ENCODE assay signal across 10 mouse cellular contexts in the genomic region with DNA sequence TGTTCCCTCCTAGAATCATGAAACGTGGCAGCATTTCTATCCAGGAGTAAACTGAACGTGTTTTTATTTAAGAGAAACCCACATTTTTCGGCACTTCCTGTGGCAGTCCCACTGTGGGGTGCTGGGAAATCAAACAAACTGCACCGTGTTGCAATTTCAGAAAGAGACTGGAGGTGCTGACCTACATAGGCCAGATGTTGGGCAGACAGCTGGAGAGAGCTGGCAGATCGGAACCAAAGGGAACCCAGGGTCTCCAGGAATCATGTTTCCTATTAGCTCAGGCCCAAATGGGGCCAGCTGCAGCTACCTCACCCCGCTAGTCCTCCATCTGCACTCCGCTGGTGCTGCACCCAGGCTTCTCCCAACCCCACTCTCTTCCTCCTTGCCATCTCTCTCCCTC. TPM values are rescaled to one million over a fixed set of nuclear protein-coding genes. Genes with fewer than 3 reads are reported as not detected.
A peak's percentile ranks its signal among the peaks of the same experiment; 100 is the strongest.
DNase-seq lines count a peak whose midpoint lies in the region; ATAC-seq and TF ChIP-seq lines count a peak whose summit lies in the region.
"Had no signal": no experiment of that assay in that cellular context is flagged by ENCODE, and none has a peak within 500 bp of the region (broad histone marks: within the 10 kb centered on the region; RNA-seq: fewer than 3 reads in every experiment).

No protein-coding gene starts in this region.

- H3K9ac ChIP-seq in limb, embryonic 12.5 days (replicated peaks), result no peak overlapping the region
- H3K9ac ChIP-seq in stomach, embryonic 14.5 days (replicated peaks; ENCODE audit: low read depth, low read length), result no peak overlapping the region
- H3K9ac ChIP-seq in intestine, postnatal 0 days (ENCODE audit: low read depth, low read length), result no peak overlapping the region

- H3K9me3 ChIP-seq in limb, embryonic 12.5 days, result no peaks in the 10 kb centered on the region
- H3K9me3 ChIP-seq in stomach, embryonic 14.5 days (ENCODE audit: control insufficient read depth, low read depth, low read length), result no peaks in the 10 kb centered on the region
- H3K9me3 ChIP-seq in intestine, postnatal 0 days (ENCODE audit: control insufficient read depth), result no peaks in the 10 kb centered on the region
- H3K9me3 ChIP-seq: G1E had no signal

- peaks cover 41% of the 10 kb centered on the region for H3K4me1 ChIP-seq in limb, embryonic 12.5 days (replicated peaks)
- H3K4me1 ChIP-seq in stomach, embryonic 14.5 days (ENCODE audit: control insufficient read depth, insufficient read depth, low read length), result peaks cover 24% of the 10 kb centered on the region
- 0 out of 2 replicates have a peak, but pooled peaks cover 4% of the 10 kb centered on the region for H3K4me1 ChIP-seq in intestine, postnatal 0 days (replicated peaks; ENCODE audit: control insufficient read depth, insufficient read depth, low read length)

- no peak overlapping the region for H3K4me3 ChIP-seq in layer of hippocampus, adult 2 months
- no peak overlapping the region for H3K4me3 ChIP-seq in limb, embryonic 12.5 days (replicated peaks)
- no peak overlapping the region for H3K4me3 ChIP-seq in stomach, embryonic 14.5 days (ENCODE audit: low read depth, low read length)
- no peak overlapping the region for H3K4me3 ChIP-seq in intestine, postnatal 0 days (ENCODE audit: low read depth, low read length)

- no peaks in the 10 kb centered on the region for H3K27me3 ChIP-seq in limb, embryonic 12.5 days
- no peaks in the 10 kb centered on the region for H3K27me3 ChIP-seq in stomach, embryonic 14.5 days (ENCODE audit: control insufficient read depth, insufficient read depth, low read length)
- H3K27me3 ChIP-seq in intestine, postnatal 0 days (replicated peaks; ENCODE audit: control insufficient read depth, insufficient read depth, low read length), result no peaks in the 10 kb centered on the region

- peak overlapping the region; percentile 78; the same call in 1 of the 2 replicates for H3K27ac ChIP-seq in layer of hippocampus, adult 2 months
- peak overlapping the region; percentile 79 for H3K27ac ChIP-seq in limb, embryonic 12.5 days
- peak overlapping the region; percentile 11; the same call in 1 of the 2 replicates for H3K27ac ChIP-seq in stomach, embryonic 14.5 days (ENCODE audit: low read length)
- no peak overlapping the region for H3K27ac ChIP-seq in intestine, postnatal 0 days (ENCODE audit: low read depth, low read length)

- DNase-seq in layer of hippocampus, adult 2 months (ENCODE audit: low spot score in 2 of 2), result no peak
- DNase-seq in layer of hippocampus, adult 18-20 months (ENCODE audit: low spot score in 2 of 2), result no peak
- peak; percentile 22 to 40 for DNase-seq in gastrocnemius, adult 8-10 months (ENCODE audit: low spot score in 2 of 2)
- DNase-seq in frontal cortex, postnatal 14 days (ENCODE audit: low spot score in 2 of 2), result no peak
- no peak for DNase-seq in layer of hippocampus, adult 8-10 months (ENCODE audit: low spot score in 2 of 2)

- ATAC-seq in limb, embryonic 12.5 days (ENCODE audit: insufficient number of reproducible peaks, insufficient read depth, low FRiP score, low TSS enrichment, low read depth), result peak; percentile 20
- no peak for ATAC-seq in stomach, embryonic 14.5 days (ENCODE audit: insufficient number of reproducible peaks, insufficient read depth, low FRiP score, low read depth)
- ATAC-seq in intestine, postnatal 0 days, result no peak

- TF ChIP-seq CTCF in layer of hippocampus, adult 2 months (conservative IDR thresholded peaks at IDR 0.05), result no peak
- no peak for TF ChIP-seq CTCF in intestine, postnatal 0 days (IDR thresholded peaks at IDR 0.05; ENCODE audit: low read depth)

- 34% methylated on average over 7 of the region's 7 CpGs for WGBS in limb, embryonic 12.5 days
- WGBS in stomach, embryonic 14.5 days, result 67% methylated on average over 7 of the region's 7 CpGs
- 70% methylated on average over 7 of the region's 7 CpGs for WGBS in intestine, postnatal 0 days

- H3K4me2 ChIP-seq in limb, embryonic 12.5 days, result peak overlapping the region; percentile 15; the same call in 1 of the 2 replicates
- H3K4me2 ChIP-seq in stomach, embryonic 14.5 days (replicated peaks; ENCODE audit: low read depth, low read length), result no peak overlapping the region
- H3K4me2 ChIP-seq in intestine, postnatal 0 days (replicated peaks; ENCODE audit: low read depth), result no peak overlapping the region

- H3K36me3 ChIP-seq in limb, embryonic 12.5 days, result peaks cover 37% of the 10 kb centered on the region
- no peaks in the 10 kb centered on the region; the same call in 1 of the 2 replicates for H3K36me3 ChIP-seq in stomach, embryonic 14.5 days (ENCODE audit: control insufficient read depth, insufficient read depth, low read length)
- H3K36me3 ChIP-seq in intestine, postnatal 0 days (ENCODE audit: control insufficient read depth, insufficient read depth), result no peaks in the 10 kb centered on the region
- H3K36me3 ChIP-seq: G1E had no signal

RNA-seq across cellular contexts. Expression of gene Sh3pxd2b, which starts 16.8 kb away (rescaled TPM):
- total RNA-seq in layer of hippocampus, adult 2 months (2021), result 10 to 100 TPM; 10.2 to 11.1 TPM
- 10 to 100 TPM; 10.0 to 12.0 TPM for total RNA-seq in layer of hippocampus, adult 18-20 months (2021)
- 1 to 10 TPM; 1.7 to 2.8 (median 2.3) TPM for total RNA-seq in gastrocnemius, adult 8-10 months (2022)
- 27.7 and 29.4 TPM in 2 replicates for polyA plus RNA-seq in limb, embryonic 12.5 days (2016; fragmentation: Nextera tagmentation; extraction: Ambion mirVana)
- 31.7 and 34.6 TPM in 2 replicates for polyA plus RNA-seq in stomach, embryonic 14.5 days (2014; fragmentation: Nextera tagmentation; extraction: Ambion mirVana)
- 3.2 TPM in 2 replicates for polyA plus RNA-seq in intestine, postnatal 0 days (2015; fragmentation: Nextera tagmentation; extraction: Ambion mirVana)
- 10 to 100 TPM; 12.8 to 13.8 (median 13.2) TPM for total RNA-seq in layer of hippocampus, adult 8-10 months (2022)
- total RNA-seq: monocyte, adult 5-6 weeks had no signal
- polyA plus RNA-seq: G1E had no signal

Comparison
In these comparisons a context has a peak if more than half of its experiments do, and no peak if none do; other contexts are left out.
1. DNase-seq: peak in gastrocnemius, adult 8-10 months (2 of 2); none in layer of hippocampus, adult 2 months (0 of 2), layer of hippocampus, adult 18-20 months (0 of 2), frontal cortex, postnatal 14 days (0 of 2) and layer of hippocampus, adult 8-10 months (0 of 2).